Mouse (Mus musculus) cerebellum, postnatal 25 days (tissue): ENCODE results near the gene Skp1a.
A peak's percentile ranks its signal among the peaks of the same experiment; 100 is the strongest.

Source experiments
- DNase-seq, 2 experiments: peaks; one replicate each; pipeline ENCODE4 v3.0.0; 2021; ENCODE audit warnings: mixed read lengths in 2 of 2

Gene Skp1a

GRCm38 (mm10) chr11:52278991-52279390 lies 47.2 kb downstream of the Skp1a start:
- DNase-seq = no peak

GRCm38 (mm10) chr11:52279611-52280145 lies 47.9 kb downstream of the Skp1a start:
- no peak for DNase-seq

- no peak for DNase-seq
Measured at GRCm38 (mm10) chr11:52280566-52281455, 49.0 kb downstream of the Skp1a start.

GRCm38 (mm10) chr11:52281568-52282328 lies 50.0 kb downstream of the Skp1a start:
- no peak for DNase-seq

GRCm38 (mm10) chr11:52282420-52282773 lies 50.6 kb downstream of the Skp1a start:
- DNase-seq = no peak

GRCm38 (mm10) chr11:52282774-52283595 lies 51.2 kb downstream of the Skp1a start, which contains the start of gene Tcf7:
Tcf7 (minus strand) TSS chr11:52283014.
- peak; percentile 31 to 68 for DNase-seq

- peak; percentile 34 to 52 for DNase-seq
Measured at GRCm38 (mm10) chr11:52283596-52284571, 52.1 kb downstream of the Skp1a start.

- DNase-seq = no peak
Measured at GRCm38 (mm10) chr11:52286301-52286957, 54.6 kb downstream of the Skp1a start.

GRCm38 (mm10) chr11:52286958-52287305 lies 55.1 kb downstream of the Skp1a start:
- DNase-seq = no peak

- no peak for DNase-seq
Measured at GRCm38 (mm10) chr11:52292346-52292745, 60.6 kb downstream of the Skp1a start.

- DNase-seq = no peak
Measured at GRCm38 (mm10) chr11:52292894-52293293, 61.1 kb downstream of the Skp1a start.

GRCm38 (mm10) chr11:52294103-52294502 lies 62.3 kb downstream of the Skp1a start:
- no peak for DNase-seq
